Mouse (Mus musculus) midbrain, embryonic 12.5 days (tissue): ENCODE results near the gene Cd2ap. TPM values are rescaled to one million over a fixed set of nuclear protein-coding genes. Genes with fewer than 3 reads are reported as not detected.
A peak's percentile ranks its signal among the peaks of the same experiment; 100 is the strongest.
"Not testable (repeated sequence)": the region's sequence is repeated elsewhere in the genome, so short reads cannot be mapped to it uniquely, and the experiment has no call there.

Source experiments
- ATAC-seq: fragments of 200-750 bp; cut with Nextera tagmentation; 2 replicates; pipeline ENCODE4 v1.8.0; 2017; ENCODE audit warnings: low read depth, moderate TSS enrichment, moderate library complexity; ENCODE audit not compliant: low FRiP score
- H3K27ac ChIP-seq: fragments of 300-500 bp; sonication (generic); replicated peaks from 2 replicates; pipeline ENCODE4 v1.5.1; 2016; ENCODE audit warnings: mild to moderate bottlenecking
- H3K27me3 ChIP-seq: fragments of 300-500 bp; sonication (generic); 2 replicates; pipeline ENCODE4 v1.6.1; 2016; ENCODE audit warnings: mild to moderate bottlenecking
- H3K36me3 ChIP-seq: fragments of 300-500 bp; sonication (generic); 2 replicates; pipeline ENCODE4 v1.6.1; 2016
- H3K4me1 ChIP-seq: fragments of 300-500 bp; sonication (generic); 2 replicates; pipeline ENCODE4 v1.6.1; 2016
- H3K4me2 ChIP-seq: fragments of 300-500 bp; sonication (generic); replicated peaks from 2 replicates; pipeline ENCODE4 v1.6.1; 2016; ENCODE audit warnings: mild to moderate bottlenecking, moderate library complexity
- H3K4me3 ChIP-seq: fragments of 300-500 bp; sonication (generic); 2 replicates; pipeline ENCODE4 v1.5.1; 2016; ENCODE audit warnings: mild to moderate bottlenecking
- H3K9ac ChIP-seq: fragments of 300-500 bp; sonication (generic); replicated peaks from 2 replicates; pipeline ENCODE4 v1.6.1; 2016; ENCODE audit warnings: mild to moderate bottlenecking, moderate library complexity
- H3K9me3 ChIP-seq: fragments of 300-500 bp; sonication (generic); 2 replicates; pipeline ENCODE4 v1.6.1; 2016; ENCODE audit warnings: mild to moderate bottlenecking
- WGBS: fragments of 180-500 bp; shearing (Covaris S2); methylation state at CpG from one replicate; pipeline ENCODE4 v1.1.7; 2016; 5-methylcytosine and 5-hydroxymethylcytosine counted together
- polyA plus RNA-seq: library from polyadenylated mRNA; unstranded; fragments of >200 nt; fragmentation: Nextera tagmentation; extraction: Ambion mirVana; gene quantifications from 2 replicates; pipeline ENCODE4 v1.2.1, GENCODE M21; 2016

Cd2ap gene
- 13.2 and 14.6 TPM in 2 replicates for polyA plus RNA-seq

DNA sequence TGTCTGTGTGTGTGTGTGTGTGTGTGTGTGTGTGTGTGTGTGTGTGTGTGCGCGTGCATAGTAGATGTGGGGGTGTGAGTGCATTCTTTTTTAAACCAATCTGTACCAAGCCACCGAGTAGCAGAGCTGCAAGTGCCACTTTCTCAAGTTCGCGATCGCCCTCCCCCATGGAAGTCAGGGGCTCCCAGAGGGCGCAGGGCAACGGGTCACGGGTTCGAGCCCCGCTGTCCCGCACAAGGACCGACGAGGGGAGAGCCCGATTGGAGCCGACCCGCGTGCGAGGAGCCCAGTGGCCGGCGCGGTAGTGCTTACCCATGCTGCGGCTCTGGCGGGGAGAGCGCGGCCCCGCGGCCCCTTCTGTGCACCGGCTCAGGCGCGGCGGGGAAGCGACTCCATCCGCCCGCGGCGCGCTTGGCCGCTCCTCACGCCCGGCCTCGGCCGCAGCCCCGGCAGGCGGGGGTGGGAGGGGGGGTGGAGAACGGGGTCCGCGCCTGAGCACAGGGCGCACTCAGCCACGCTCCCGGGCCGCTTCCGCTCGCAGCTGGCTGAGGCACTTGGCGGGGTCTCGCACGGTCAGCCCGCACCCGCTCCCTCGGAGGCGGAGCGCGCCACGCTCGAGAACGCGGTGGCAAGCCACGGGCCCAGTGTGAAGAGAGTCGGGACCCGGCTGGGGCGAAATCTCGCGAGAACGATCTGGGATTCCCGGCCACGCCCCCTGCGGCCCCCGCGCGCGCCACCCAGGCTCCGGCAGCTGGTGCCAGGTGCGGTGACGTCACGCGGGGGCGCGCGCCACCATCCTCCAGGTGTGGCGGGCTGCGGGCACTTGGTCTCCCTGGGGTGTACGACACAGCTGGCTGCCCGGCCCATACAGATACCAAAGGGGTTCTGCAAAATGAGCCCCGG, at the start of gene Cd2ap:
TSS of gene Cd2ap (minus strand) at position 665 of the 903 bp plus-strand sequence.
- Histone ChIP-seq H3K4me3 (peak within 1 kb of the TSS; percentile 91), H3K9me3 (no peaks in the 10 kb centered on the region), H3K36me3 (no peaks in the 10 kb centered on the region), H3K9ac (peak within 1 kb of the TSS; percentile 93), H3K4me2 (peak within 1 kb of the TSS; percentile 81), H3K4me1 (peaks cover 13% of the 10 kb centered on the region), H3K27ac (peak within 1 kb of the TSS; percentile 93), H3K27me3 (no peaks in the 10 kb centered on the region)
- under 1% methylated on average over 84 of the region's 94 CpGs for WGBS
- ATAC-seq, result peak; percentile 98

DNA sequence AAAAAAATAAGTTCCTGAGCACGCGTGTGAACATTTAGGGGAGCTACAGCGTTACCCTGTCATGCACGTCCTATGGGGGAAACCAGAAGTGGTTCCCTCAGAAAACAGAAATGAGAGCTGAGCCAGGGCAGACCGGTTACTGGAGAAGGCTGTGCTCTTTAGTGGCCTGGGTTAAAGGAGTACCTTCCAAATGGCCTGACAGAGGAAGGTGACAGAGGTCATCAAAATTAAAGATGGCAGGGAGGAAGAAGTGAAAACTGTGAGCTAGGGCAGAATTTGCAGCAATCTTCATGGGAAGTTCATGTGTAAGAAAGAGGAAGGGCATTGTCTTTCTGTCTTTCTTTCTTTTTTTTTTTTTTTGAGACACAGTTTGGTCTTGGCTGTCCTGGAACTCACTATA, 48.3 kb upstream of the Cd2ap start:
- no peak overlapping the region for H3K27ac ChIP-seq
- H3K4me2 ChIP-seq, result no peak overlapping the region
- no peak overlapping the region for H3K4me3 ChIP-seq
- no peak overlapping the region for H3K9ac ChIP-seq
- no peaks in the 10 kb centered on the region for H3K36me3 ChIP-seq
- no peaks in the 10 kb centered on the region for H3K9me3 ChIP-seq
- 91% methylated on average over 5 of the region's 5 CpGs for WGBS
- ATAC-seq, result no peak
- H3K4me1 ChIP-seq, result no peaks in the 10 kb centered on the region
- no peaks in the 10 kb centered on the region for H3K27me3 ChIP-seq

DNA sequence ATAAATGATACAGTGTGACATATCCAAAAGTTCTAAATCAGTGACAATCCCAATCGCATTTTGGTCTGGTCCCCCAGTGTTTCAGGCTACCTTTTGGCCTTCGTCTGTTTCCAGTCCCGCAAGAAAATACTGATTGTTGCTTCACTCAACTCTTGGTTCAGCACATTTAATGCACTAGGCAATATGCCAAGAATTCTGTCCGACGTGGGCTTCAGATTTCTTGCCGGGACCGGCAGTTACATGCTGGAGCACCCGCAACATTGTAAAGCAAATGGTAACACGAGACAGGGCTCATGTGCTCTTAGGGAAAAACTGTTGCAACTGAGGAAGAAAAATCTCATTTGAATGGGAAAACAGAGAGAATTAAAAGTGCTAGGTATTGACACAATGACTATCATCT, 42.3 kb upstream of the Cd2ap start:
- Histone ChIP-seq H3K9me3 (no peaks in the 10 kb centered on the region), H3K4me2 (no peak overlapping the region), H3K27me3 (no peaks in the 10 kb centered on the region), H3K36me3 (no peaks in the 10 kb centered on the region), H3K4me3 (no peak overlapping the region), H3K27ac (no peak overlapping the region), H3K9ac (no peak overlapping the region), H3K4me1 (no peaks in the 10 kb centered on the region)
- no peak for ATAC-seq
- WGBS, result 88% methylated on average over 9 of the region's 9 CpGs

DNA sequence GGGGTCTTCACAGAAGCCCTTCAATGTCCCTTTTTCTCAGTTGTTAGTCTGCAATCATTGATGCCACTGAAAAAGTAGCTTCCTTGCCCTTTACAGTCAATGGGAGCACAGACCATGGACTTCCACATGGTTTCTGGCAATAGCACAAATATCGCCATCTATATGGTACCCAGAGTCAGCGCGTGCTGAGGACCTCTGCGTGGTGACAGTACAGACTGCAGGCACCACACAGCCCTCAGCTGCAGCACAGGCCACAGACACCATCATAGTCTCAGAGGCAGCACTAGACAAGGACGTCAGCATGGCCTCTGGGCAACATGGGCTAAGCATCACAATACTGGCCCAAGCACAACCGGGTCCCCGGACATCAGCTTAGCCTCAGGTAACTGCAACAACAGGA, 38.3 kb upstream of the Cd2ap start:
- H3K9me3 ChIP-seq, result no peaks in the 10 kb centered on the region
- H3K9ac ChIP-seq, result no peak overlapping the region
- H3K4me3 ChIP-seq, result no peak overlapping the region
- no peaks in the 10 kb centered on the region for H3K27me3 ChIP-seq
- no peaks in the 10 kb centered on the region for H3K4me1 ChIP-seq
- no peak for ATAC-seq
- H3K27ac ChIP-seq, result no peak overlapping the region
- H3K4me2 ChIP-seq, result no peak overlapping the region
- H3K36me3 ChIP-seq, result no peaks in the 10 kb centered on the region
- WGBS, result 82% methylated on average over 7 of the region's 7 CpGs

DNA sequence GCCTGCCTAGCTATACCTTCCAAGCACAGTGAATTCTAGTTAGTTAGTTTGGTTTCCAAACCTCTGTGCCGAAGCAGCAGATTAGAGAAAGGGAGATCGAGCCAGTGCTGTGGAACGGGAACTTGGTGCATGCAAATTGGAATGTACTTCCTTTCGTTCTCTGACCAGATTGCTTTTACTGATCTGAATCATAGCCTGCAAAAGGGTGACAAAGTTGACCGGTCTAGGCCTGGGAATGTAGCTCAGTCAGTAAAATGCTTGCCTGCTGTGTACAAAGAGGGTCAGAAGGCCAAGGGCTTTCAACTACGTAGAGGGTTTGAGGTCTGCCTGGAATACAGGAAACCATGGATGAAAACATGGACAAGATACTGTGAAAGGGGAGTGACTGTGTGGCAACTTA, 35.7 kb upstream of the Cd2ap start:
- 82% methylated on average over 6 of the region's 6 CpGs for WGBS

DNA sequence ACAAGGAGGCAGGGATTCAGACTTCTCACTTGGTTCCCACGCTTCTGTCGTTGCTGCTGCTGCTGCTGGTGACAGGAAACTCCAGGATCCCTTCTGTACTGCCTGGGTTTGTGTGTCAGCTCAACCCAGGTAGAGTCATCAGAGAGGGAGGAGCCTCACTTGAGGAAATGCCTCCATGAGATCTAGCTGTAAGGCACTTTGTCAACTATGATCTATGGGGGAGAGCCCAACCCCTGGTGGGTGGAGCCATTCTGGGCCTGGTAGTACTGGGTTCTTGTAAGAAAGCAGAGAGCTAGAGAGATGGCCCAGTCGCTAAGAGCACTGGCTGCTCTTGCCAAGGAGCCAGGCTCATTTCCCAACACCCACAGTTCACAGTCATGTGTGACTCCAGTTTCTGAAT, 34.0 kb upstream of the Cd2ap start:
- ATAC-seq, result no peak
- H3K27ac ChIP-seq, result no peak overlapping the region
- no peak overlapping the region for H3K9ac ChIP-seq
- no peaks in the 10 kb centered on the region for H3K4me1 ChIP-seq
- no peaks in the 10 kb centered on the region for H3K27me3 ChIP-seq
- no peaks in the 10 kb centered on the region for H3K9me3 ChIP-seq
- WGBS, result 87% methylated on average over 3 of the region's 3 CpGs
- no peak overlapping the region for H3K4me3 ChIP-seq
- H3K4me2 ChIP-seq, result no peak overlapping the region
- H3K36me3 ChIP-seq, result no peaks in the 10 kb centered on the region

More for the DNA sequence above, 35.7 kb upstream of the Cd2ap start:
- no peaks in the 10 kb centered on the region for H3K4me1 ChIP-seq
- H3K9me3 ChIP-seq, result no peaks in the 10 kb centered on the region
- H3K36me3 ChIP-seq, result no peaks in the 10 kb centered on the region
- no peak overlapping the region for H3K4me2 ChIP-seq
- H3K27me3 ChIP-seq, result no peaks in the 10 kb centered on the region
- H3K27ac ChIP-seq, result no peak overlapping the region
- no peak for ATAC-seq
- no peak overlapping the region for H3K4me3 ChIP-seq
- no peak overlapping the region for H3K9ac ChIP-seq

DNA sequence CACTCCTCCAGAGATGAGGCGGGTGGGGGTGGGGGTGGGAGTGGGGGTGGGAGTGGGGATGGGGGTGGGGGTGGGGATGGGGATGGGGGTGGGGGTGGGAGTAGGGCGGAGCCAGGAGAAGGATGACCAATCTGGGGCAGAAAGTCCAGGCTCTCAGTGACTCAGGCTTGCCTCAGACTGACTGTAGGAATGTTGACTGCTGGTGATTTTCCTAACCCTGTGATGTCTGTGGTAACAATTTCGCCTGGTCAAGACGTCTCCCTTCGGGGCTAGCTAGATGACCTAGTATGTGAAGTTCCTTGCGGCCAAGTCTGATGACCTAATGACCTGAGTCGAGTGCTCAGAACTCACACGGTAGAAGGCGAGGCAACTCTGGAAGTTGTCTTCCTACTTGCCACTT, 32.9 kb upstream of the Cd2ap start:
- Histone ChIP-seq H3K27ac (no peak overlapping the region), H3K27me3 (no peaks in the 10 kb centered on the region), H3K4me1 (no peaks in the 10 kb centered on the region), H3K36me3 (no peaks in the 10 kb centered on the region), H3K4me3 (no peak overlapping the region), H3K9me3 (no peaks in the 10 kb centered on the region), H3K9ac (no peak overlapping the region), H3K4me2 (no peak overlapping the region)
- ATAC-seq, result no peak
- 86% methylated on average over 8 of the region's 9 CpGs for WGBS

DNA sequence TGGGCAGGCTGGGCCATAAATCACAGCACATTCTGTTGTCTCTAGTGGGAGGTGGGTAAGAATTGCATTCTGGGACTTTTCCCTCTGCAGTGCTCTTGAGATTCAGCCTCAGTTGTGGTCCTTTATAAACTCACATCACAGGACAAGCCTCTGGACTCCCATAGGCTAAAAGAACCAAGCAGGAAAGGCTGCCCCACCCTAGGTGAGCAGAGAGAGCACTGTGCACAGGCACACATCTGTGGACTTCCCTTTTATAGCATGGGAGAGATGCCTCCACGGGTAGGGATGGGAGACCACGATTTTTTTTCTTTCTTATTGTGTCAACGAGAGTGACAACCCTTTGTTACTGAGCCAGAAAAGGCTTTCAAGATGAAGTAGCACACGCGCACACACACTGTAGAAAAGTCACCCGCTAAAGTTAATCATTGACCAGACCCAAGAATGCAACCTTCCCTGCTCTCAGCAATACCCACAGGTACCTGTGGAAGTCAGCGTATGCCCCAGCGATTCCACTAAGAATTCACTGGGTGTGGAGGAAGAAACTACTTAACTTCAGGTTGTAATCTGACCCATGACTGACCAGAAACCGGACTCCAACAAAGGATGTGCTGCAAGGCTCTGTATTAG, 32.4 kb upstream of the Cd2ap start:
- Histone ChIP-seq H3K27ac (no peak overlapping the region), H3K4me3 (no peak overlapping the region), H3K9me3 (no peaks in the 10 kb centered on the region), H3K4me1 (no peaks in the 10 kb centered on the region), H3K4me2 (no peak overlapping the region), H3K36me3 (no peaks in the 10 kb centered on the region), H3K27me3 (no peaks in the 10 kb centered on the region), H3K9ac (no peak overlapping the region)
- 0 out of 2 replicates have a peak, but pooled peaks have one; percentile 27 for ATAC-seq
- WGBS, result 84% methylated on average over 9 of the region's 9 CpGs

DNA sequence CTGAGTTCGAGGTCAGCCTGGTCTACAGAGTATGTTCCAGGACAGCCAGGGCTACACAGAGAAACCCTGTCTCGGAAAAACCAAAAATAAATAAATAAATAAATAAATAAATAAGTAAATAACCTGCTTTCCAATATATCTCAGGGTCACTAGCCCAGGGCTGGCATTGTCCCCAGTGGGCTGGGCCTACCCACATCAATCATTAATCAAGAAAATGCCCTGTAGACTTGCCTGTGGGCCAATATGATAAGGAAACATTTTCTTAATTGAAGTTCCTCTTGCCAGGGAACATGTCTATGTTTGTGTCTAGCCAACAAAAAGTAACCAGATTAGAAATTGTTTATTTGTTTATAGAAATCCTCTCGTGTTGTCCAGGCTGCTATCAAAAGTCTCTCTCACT, 31.7 kb upstream of the Cd2ap start:
- Histone ChIP-seq H3K9ac (no peak overlapping the region), H3K4me2 (no peak overlapping the region), H3K27me3 (no peaks in the 10 kb centered on the region), H3K4me1 (no peaks in the 10 kb centered on the region), H3K36me3 (no peaks in the 10 kb centered on the region), H3K27ac (no peak overlapping the region), H3K4me3 (no peak overlapping the region), H3K9me3 (no peaks in the 10 kb centered on the region)
- WGBS, result 85% methylated on average over 3 of the region's 3 CpGs
- ATAC-seq, result no peak

DNA sequence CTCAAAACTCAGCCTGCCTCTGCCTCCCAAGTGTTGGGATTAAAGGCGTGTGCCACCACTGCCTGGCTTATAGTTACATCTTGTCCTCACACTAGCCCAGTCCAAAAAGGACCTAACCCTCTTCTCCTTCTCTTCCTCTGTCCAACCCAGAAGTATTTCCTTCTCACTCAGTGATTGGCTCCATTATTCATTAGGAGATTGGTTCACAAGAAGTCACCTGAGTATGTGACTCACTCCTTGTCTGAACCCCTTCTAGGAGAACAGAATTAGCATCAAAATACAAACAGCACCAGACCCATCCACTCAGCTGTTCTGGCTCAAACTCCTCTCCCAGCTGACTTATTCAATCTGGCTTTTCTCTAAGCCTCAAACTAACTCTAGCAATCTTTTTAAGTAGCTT, 30.0 kb upstream of the Cd2ap start:
- ATAC-seq, H3K27ac ChIP-seq, H3K36me3 ChIP-seq: not testable (repeated sequence)

DNA sequence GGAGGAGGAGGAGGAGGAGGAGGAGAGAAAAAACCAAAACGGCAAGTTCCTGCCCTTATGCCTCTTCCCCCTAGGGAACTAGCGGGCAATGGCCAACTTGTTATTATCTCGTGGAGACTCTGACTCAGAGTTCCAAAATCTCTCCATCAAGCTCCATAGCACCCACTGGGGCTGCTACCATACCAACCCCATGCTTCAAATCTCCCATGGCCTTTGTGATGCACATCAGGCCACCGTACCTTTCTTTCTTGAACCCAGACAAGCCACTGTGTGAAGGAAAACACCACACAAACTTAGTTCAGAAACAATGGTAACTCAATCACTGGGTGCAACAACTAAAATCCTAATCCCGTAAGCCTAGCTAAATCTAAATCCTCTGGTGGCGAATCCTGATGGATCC, 29.5 kb upstream of the Cd2ap start:
- no peaks in the 10 kb centered on the region for H3K36me3 ChIP-seq
- H3K4me3 ChIP-seq, result no peak overlapping the region
- 84% methylated on average over 6 of the region's 6 CpGs for WGBS
- no peak overlapping the region for H3K9ac ChIP-seq
- no peaks in the 10 kb centered on the region for H3K4me1 ChIP-seq
- no peak for ATAC-seq
- H3K27ac ChIP-seq, result no peak overlapping the region
- no peaks in the 10 kb centered on the region for H3K27me3 ChIP-seq
- no peaks in the 10 kb centered on the region for H3K9me3 ChIP-seq
- no peak overlapping the region for H3K4me2 ChIP-seq

More for the DNA sequence above, 30.0 kb upstream of the Cd2ap start:
- H3K27me3 ChIP-seq, H3K9ac ChIP-seq, H3K4me3 ChIP-seq, H3K4me1 ChIP-seq, H3K9me3 ChIP-seq, H3K4me2 ChIP-seq: not testable (repeated sequence)
- WGBS, result 84% methylated on average over 1 of the region's 1 CpGs

DNA sequence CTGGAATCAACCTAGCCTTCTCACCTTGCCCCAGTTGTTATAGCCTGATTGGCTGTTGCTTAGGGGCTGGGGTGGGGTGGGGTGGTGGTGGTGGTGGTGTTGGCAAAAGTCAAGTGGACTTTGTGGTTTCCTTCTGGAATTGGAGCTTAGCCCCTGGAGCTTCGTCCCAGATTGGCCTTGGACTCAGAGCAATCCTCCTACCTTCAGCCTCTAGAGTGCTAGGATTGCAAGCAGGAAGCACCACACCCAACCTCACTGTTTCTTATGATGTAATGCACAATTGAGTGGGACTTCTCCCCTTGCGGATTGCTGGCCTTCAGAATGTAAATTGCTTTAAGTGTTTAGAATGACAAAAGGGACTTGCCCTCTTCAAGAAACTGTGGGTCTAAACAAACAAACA, 24.3 kb upstream of the Cd2ap start:
- no peak overlapping the region for H3K4me2 ChIP-seq
- H3K4me1 ChIP-seq, result no peaks in the 10 kb centered on the region
- no peak overlapping the region for H3K9ac ChIP-seq
- no peaks in the 10 kb centered on the region for H3K27me3 ChIP-seq
- no peak overlapping the region for H3K27ac ChIP-seq
- H3K9me3 ChIP-seq, result no peaks in the 10 kb centered on the region
- WGBS, result 79% methylated on average over 2 of the region's 2 CpGs
- H3K36me3 ChIP-seq, result no peaks in the 10 kb centered on the region
- no peak overlapping the region for H3K4me3 ChIP-seq
- ATAC-seq, result no peak
